In the genomic region with DNA sequence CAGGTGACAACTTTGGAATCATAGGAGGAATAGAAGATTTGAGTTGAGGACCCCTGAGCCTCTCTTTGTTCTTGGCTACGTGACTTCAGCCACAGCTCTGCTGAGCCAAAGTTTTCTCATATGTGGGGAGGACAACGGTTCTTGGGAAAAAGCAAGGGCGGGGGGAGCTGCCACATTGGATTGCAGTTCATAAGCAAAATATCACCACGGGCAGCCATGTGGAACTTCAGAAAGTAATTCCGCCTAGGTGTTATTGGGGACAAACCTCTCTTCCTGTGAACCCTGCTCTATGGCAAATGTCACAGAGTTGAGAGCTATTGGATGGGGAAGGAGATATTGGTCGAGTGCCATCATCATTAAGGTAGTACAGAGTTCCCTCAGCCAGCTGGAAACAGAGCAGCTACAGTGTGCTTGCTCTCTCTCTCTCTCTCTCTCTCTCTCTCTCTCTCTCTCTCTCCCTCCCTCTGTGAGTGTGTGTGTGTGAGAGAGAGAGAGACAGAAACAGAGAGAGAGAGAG, we compare ENCODE assay signal across 19 mouse cellular contexts. TPM values are rescaled to one million over a fixed set of nuclear protein-coding genes. Genes with fewer than 3 reads are reported as not detected.
DNase-seq lines count a peak whose midpoint lies in the region; ATAC-seq and TF ChIP-seq lines count a peak whose summit lies in the region.
"Had no signal": no experiment of that assay in that cellular context is flagged by ENCODE, and none has a peak within 500 bp of the region (broad histone marks: within the 10 kb centered on the region; RNA-seq: fewer than 3 reads in every experiment).

No protein-coding gene starts in this region.

- H3K4me1 ChIP-seq in forebrain, embryonic 16.5 days (replicated peaks; ENCODE audit: control insufficient read depth, insufficient read depth, low read length): peaks cover 7% of the 10 kb centered on the region
- H3K4me1 ChIP-seq in forebrain, embryonic 14.5 days (ENCODE audit: control insufficient read depth, insufficient read depth, low read length): no peaks in the 10 kb centered on the region
- peaks cover 3% of the 10 kb centered on the region; the same call in 1 of the 2 replicates for H3K4me1 ChIP-seq in kidney, embryonic 14.5 days (ENCODE audit: control insufficient read depth, insufficient read depth, low read length)
- peaks cover 20% of the 10 kb centered on the region for H3K4me1 ChIP-seq in liver, postnatal 0 days (ENCODE audit: insufficient read depth)
- H3K4me1 ChIP-seq in liver, embryonic 11.5 days (replicated peaks; ENCODE audit: control insufficient read depth, insufficient read depth, low read length): peaks cover 2% of the 10 kb centered on the region

- no peak overlapping the region for H3K9ac ChIP-seq in forebrain, embryonic 16.5 days (replicated peaks; ENCODE audit: low read depth, low read length)
- H3K9ac ChIP-seq in forebrain, embryonic 14.5 days (ENCODE audit: low read length): no peak overlapping the region
- H3K9ac ChIP-seq in kidney, embryonic 14.5 days (ENCODE audit: low read depth, low read length): no peak overlapping the region
- no peak overlapping the region for H3K9ac ChIP-seq in liver, postnatal 0 days (replicated peaks)
- no peak overlapping the region for H3K9ac ChIP-seq in liver, embryonic 11.5 days (ENCODE audit: low read depth, low read length)
- H3K9ac ChIP-seq: forebrain, postnatal 0 days had no signal

- no peak for TF ChIP-seq CTCF in liver, postnatal 0 days (IDR thresholded peaks at IDR 0.05; ENCODE audit: low read depth)

- TF ChIP-seq EP300 in liver, postnatal 0 days (IDR thresholded peaks at IDR 0.05; ENCODE audit: low read depth): no peak

- H3K36me3 ChIP-seq in forebrain, embryonic 16.5 days (ENCODE audit: control insufficient read depth, insufficient read depth): no peaks in the 10 kb centered on the region
- H3K36me3 ChIP-seq in forebrain, embryonic 14.5 days (ENCODE audit: control insufficient read depth, insufficient read depth, low read length): no peaks in the 10 kb centered on the region
- no peaks in the 10 kb centered on the region for H3K36me3 ChIP-seq in kidney, embryonic 14.5 days (ENCODE audit: control insufficient read depth, insufficient read depth, low read length)
- H3K36me3 ChIP-seq in liver, postnatal 0 days (replicated peaks; ENCODE audit: insufficient read depth, low read length): 0 out of 2 replicates have a peak, but pooled peaks cover 3% of the 10 kb centered on the region
- no peaks in the 10 kb centered on the region for H3K36me3 ChIP-seq in liver, embryonic 11.5 days (ENCODE audit: control insufficient read depth, insufficient read depth, low read length)

- no peaks in the 10 kb centered on the region for H3K9me3 ChIP-seq in forebrain, embryonic 16.5 days (ENCODE audit: control insufficient read depth, low read length)
- H3K9me3 ChIP-seq in forebrain, embryonic 14.5 days (replicated peaks; ENCODE audit: control insufficient read depth, low read length): no peaks in the 10 kb centered on the region
- no peaks in the 10 kb centered on the region for H3K9me3 ChIP-seq in kidney, embryonic 14.5 days (ENCODE audit: control insufficient read depth, low read length)
- no peaks in the 10 kb centered on the region for H3K9me3 ChIP-seq in liver, postnatal 0 days (ENCODE audit: low read length)
- no peaks in the 10 kb centered on the region for H3K9me3 ChIP-seq in liver, embryonic 11.5 days (ENCODE audit: control insufficient read depth, low read length)

- no peak overlapping the region for H3K4me2 ChIP-seq in forebrain, embryonic 16.5 days (ENCODE audit: low read length)
- H3K4me2 ChIP-seq in forebrain, embryonic 14.5 days (ENCODE audit: low read length): no peak overlapping the region
- no peak overlapping the region for H3K4me2 ChIP-seq in kidney, embryonic 14.5 days (replicated peaks; ENCODE audit: low read depth, low read length)
- no peak overlapping the region for H3K4me2 ChIP-seq in liver, postnatal 0 days (ENCODE audit: low read depth, low read length)
- no peak overlapping the region for H3K4me2 ChIP-seq in liver, embryonic 11.5 days
- H3K4me2 ChIP-seq: midbrain, embryonic 11.5 days had no signal

- ATAC-seq in forebrain, embryonic 16.5 days: peak; percentile 49
- ATAC-seq in forebrain, embryonic 14.5 days: no peak
- no peak for ATAC-seq in kidney, embryonic 14.5 days (ENCODE audit: low FRiP score, low TSS enrichment)
- peak; percentile 11; the same call in 1 of the 2 replicates for ATAC-seq in liver, postnatal 0 days
- no peak for ATAC-seq in liver, embryonic 11.5 days (replicated peaks; ENCODE audit: low FRiP score)
- ATAC-seq: CD4-positive, CD25-positive, alpha-beta regulatory T cell, adult 4 months; forebrain, postnatal 0 days; intestine, postnatal 0 days had no signal

- WGBS in forebrain, embryonic 16.5 days: 79% methylated on average over 6 of the region's 6 CpGs
- 79% methylated on average over 6 of the region's 6 CpGs for WGBS in forebrain, embryonic 14.5 days
- WGBS in kidney, embryonic 14.5 days: 77% methylated on average over 6 of the region's 6 CpGs
- 63% methylated on average over 6 of the region's 6 CpGs for WGBS in liver, postnatal 0 days (ENCODE audit: insufficient replicate concordance)
- 71% methylated on average over 6 of the region's 6 CpGs for WGBS in liver, embryonic 11.5 days

- H3K27ac ChIP-seq in forebrain, embryonic 16.5 days (ENCODE audit: low read length): no peak overlapping the region
- no peak overlapping the region for H3K27ac ChIP-seq in forebrain, embryonic 14.5 days (ENCODE audit: low read depth, low read length)
- H3K27ac ChIP-seq in kidney, embryonic 14.5 days (ENCODE audit: low read depth, low read length): no peak overlapping the region
- H3K27ac ChIP-seq in liver, postnatal 0 days (ENCODE audit: low read depth): peak overlapping the region; percentile 34; the same call in 1 of the 2 replicates
- H3K27ac ChIP-seq in liver, embryonic 11.5 days (ENCODE audit: low read depth, low read length): no peak overlapping the region

- no peaks in the 10 kb centered on the region for H3K27me3 ChIP-seq in forebrain, embryonic 16.5 days (replicated peaks; ENCODE audit: control insufficient read depth, insufficient read depth, low read length)
- H3K27me3 ChIP-seq in forebrain, embryonic 14.5 days (replicated peaks; ENCODE audit: control insufficient read depth, insufficient read depth, low read length): no peaks in the 10 kb centered on the region
- no peaks in the 10 kb centered on the region for H3K27me3 ChIP-seq in kidney, embryonic 14.5 days (ENCODE audit: control insufficient read depth, insufficient read depth, low read length)
- H3K27me3 ChIP-seq in liver, postnatal 0 days (ENCODE audit: insufficient read depth, low read length): no peaks in the 10 kb centered on the region
- H3K27me3 ChIP-seq in liver, embryonic 11.5 days (replicated peaks; ENCODE audit: control insufficient read depth, insufficient read depth, low read length): no peaks in the 10 kb centered on the region

- DNase-seq in forebrain, embryonic 14.5 days (ENCODE audit: low spot score): no peak
- DNase-seq in kidney, adult 8-10 months: peak; percentile 38 to 41
- no peak for DNase-seq in liver, postnatal 0 days
- DNase-seq in liver, embryonic 11.5 days (ENCODE audit: low spot score): no peak
- no peak for DNase-seq in left cerebral cortex, adult 18-20 months (ENCODE audit: low spot score in 2 of 2)
- no peak for DNase-seq in frontal cortex, postnatal 25 days (ENCODE audit: low spot score in 2 of 2)
- DNase-seq: adrenal gland, postnatal 25 days; cerebellum, adult 9-11 months; forebrain, postnatal 0 days; gastrocnemius, postnatal 25 days; heart, adult 18-20 months; heart, postnatal 4 days had no signal

- no peak overlapping the region for H3K4me3 ChIP-seq in forebrain, embryonic 16.5 days (replicated peaks; ENCODE audit: low read length)
- no peak overlapping the region for H3K4me3 ChIP-seq in forebrain, embryonic 14.5 days (ENCODE audit: low read depth, low read length)
- H3K4me3 ChIP-seq in kidney, embryonic 14.5 days (ENCODE audit: low read length): no peak overlapping the region
- H3K4me3 ChIP-seq in liver, postnatal 0 days (ENCODE audit: low read depth, low read length): no peak overlapping the region
- H3K4me3 ChIP-seq in liver, embryonic 11.5 days (ENCODE audit: low read depth, low read length): no peak overlapping the region

RNA-seq across cellular contexts. Expression of a gene that starts 20.0 kb away (rescaled TPM):
- 145 and 150 TPM in 2 replicates for polyA plus RNA-seq in forebrain, embryonic 16.5 days (2015; fragmentation: Nextera tagmentation; extraction: Ambion mirVana)
- 129 and 147 TPM in 2 replicates for polyA plus RNA-seq in forebrain, embryonic 14.5 days (2014; fragmentation: Nextera tagmentation; extraction: Ambion mirVana)
- polyA plus RNA-seq in kidney, embryonic 14.5 days (2014; fragmentation: Nextera tagmentation; extraction: Ambion mirVana): 63.2 and 65.5 TPM in 2 replicates
- polyA plus RNA-seq in liver, postnatal 0 days (2015; fragmentation: Nextera tagmentation; extraction: Ambion mirVana): 45.1 and 60.8 TPM in 2 replicates
- 47.3 and 50.2 TPM in 2 replicates for polyA plus RNA-seq in liver, embryonic 11.5 days (2014; fragmentation: Nextera tagmentation; extraction: Ambion mirVana)
- 10 to 100 TPM; 54.7 to 57.8 TPM for total RNA-seq in left cerebral cortex, adult 18-20 months (2021)
- total RNA-seq: common myeloid progenitor, adult 5-6 weeks; megakaryocyte progenitor cell, adult 5-6 weeks had no signal

Comparison
In these comparisons a context has a peak if more than half of its experiments do, and no peak if none do; other contexts are left out.
1. ATAC-seq: peak in forebrain, embryonic 16.5 days (single experiment) and liver, postnatal 0 days (single experiment); none in forebrain, embryonic 14.5 days (single experiment), kidney, embryonic 14.5 days (single experiment) and liver, embryonic 11.5 days (single experiment).
2. DNase-seq: peak in kidney, adult 8-10 months (2 of 2); none in forebrain, embryonic 14.5 days (single experiment), liver, postnatal 0 days (single experiment), liver, embryonic 11.5 days (single experiment), left cerebral cortex, adult 18-20 months (0 of 2) and frontal cortex, postnatal 25 days (0 of 2).